Mouse (Mus musculus): ENCODE measurements around the gene Gck. TPM values are rescaled to one million over a fixed set of nuclear protein-coding genes. Genes with fewer than 3 reads are reported as not detected.

The Gck gene
- polyA plus RNA-seq, 1 experiment from 2014 or later = 3.9 TPM

GRCm38 (mm10) chr11:5981323-5981722 is 31.4 kb upstream of the Gck start:
- WGBS = 91% methylated on average over 7 of the region's 7 CpGs
- Histone ChIP-seq H3K9ac (no peak overlapping the region), H3K4me1 (replicated peaks; ENCODE audit: control insufficient read depth, insufficient read depth, low read length) (no peaks in the 10 kb centered on the region), H3K36me3 (replicated peaks; ENCODE audit: control insufficient read depth, insufficient read depth) (peaks cover 26% of the 10 kb centered on the region), H3K27me3 (ENCODE audit: control insufficient read depth, insufficient read depth, low read length) (no peaks in the 10 kb centered on the region), H3K27ac (no peak overlapping the region), H3K4me2 (replicated peaks) (no peak overlapping the region), H3K9me3 (ENCODE audit: control insufficient read depth, low read length) (no peaks in the 10 kb centered on the region), H3K4me3 (replicated peaks; ENCODE audit: low read length) (no peak overlapping the region)
- DNase-seq (ENCODE audit: low spot score) (no peak), ATAC-seq (ENCODE audit: low FRiP score) (no peak)

GRCm38 (mm10) chr11:5980561-5980960 is 30.7 kb upstream of the Gck start:
- Histone ChIP-seq H3K4me1 (replicated peaks; ENCODE audit: control insufficient read depth, insufficient read depth, low read length) (no peaks in the 10 kb centered on the region), H3K4me3 (replicated peaks; ENCODE audit: low read length) (no peak overlapping the region), H3K4me2 (replicated peaks) (no peak overlapping the region), H3K9me3 (ENCODE audit: control insufficient read depth, low read length) (no peaks in the 10 kb centered on the region), H3K9ac (no peak overlapping the region), H3K36me3 (replicated peaks; ENCODE audit: control insufficient read depth, insufficient read depth) (peaks cover 26% of the 10 kb centered on the region), H3K27ac (no peak overlapping the region), H3K27me3 (ENCODE audit: control insufficient read depth, insufficient read depth, low read length) (no peaks in the 10 kb centered on the region)
- DNase-seq (ENCODE audit: low spot score) (no peak), ATAC-seq (ENCODE audit: low FRiP score) (no peak)
- 66% methylated on average over 8 of the region's 8 CpGs for WGBS

GRCm38 (mm10) chr11:5980108-5980507 is 30.2 kb upstream of the Gck start:
- ATAC-seq (ENCODE audit: low FRiP score) = no peak
- Histone ChIP-seq H3K36me3 (replicated peaks; ENCODE audit: control insufficient read depth, insufficient read depth) (peaks cover 26% of the 10 kb centered on the region), H3K4me2 (replicated peaks) (no peak overlapping the region), H3K9me3 (ENCODE audit: control insufficient read depth, low read length) (no peaks in the 10 kb centered on the region), H3K9ac (no peak overlapping the region), H3K4me1 (replicated peaks; ENCODE audit: control insufficient read depth, insufficient read depth, low read length) (no peaks in the 10 kb centered on the region), H3K27me3 (ENCODE audit: control insufficient read depth, insufficient read depth, low read length) (no peaks in the 10 kb centered on the region), H3K4me3 (replicated peaks; ENCODE audit: low read length) (no peak overlapping the region), H3K27ac (no peak overlapping the region)
- no peak for DNase-seq (ENCODE audit: low spot score)
- WGBS = 92% methylated on average over 2 of the region's 2 CpGs

GRCm38 (mm10) chr11:5979088-5979487 is 29.2 kb upstream of the Gck start:
- Histone ChIP-seq H3K4me3 (replicated peaks; ENCODE audit: low read length) (no peak overlapping the region), H3K9ac (no peak overlapping the region), H3K27ac (no peak overlapping the region), H3K9me3 (ENCODE audit: control insufficient read depth, low read length) (no peaks in the 10 kb centered on the region), H3K4me2 (replicated peaks) (no peak overlapping the region), H3K27me3 (ENCODE audit: control insufficient read depth, insufficient read depth, low read length) (no peaks in the 10 kb centered on the region), H3K36me3 (replicated peaks; ENCODE audit: control insufficient read depth, insufficient read depth) (peaks cover 28% of the 10 kb centered on the region), H3K4me1 (replicated peaks; ENCODE audit: control insufficient read depth, insufficient read depth, low read length) (no peaks in the 10 kb centered on the region)
- DNase-seq (ENCODE audit: low spot score) (no peak), ATAC-seq (ENCODE audit: low FRiP score) (no peak)
- 92% methylated on average over 7 of the region's 7 CpGs for WGBS

- no peak overlapping the region for H3K9ac ChIP-seq
- 24% methylated on average over 9 of the region's 9 CpGs for WGBS
- no peak for DNase-seq (ENCODE audit: low spot score)
Measured at GRCm38 (mm10) chr11:5976106-5976505, 26.2 kb upstream of the Gck start.

GRCm38 (mm10) chr11:5975068-5975467 is 25.2 kb upstream of the Gck start:
- H3K4me3 ChIP-seq (replicated peaks; ENCODE audit: low read length) = no peak overlapping the region
- peaks cover 29% of the 10 kb centered on the region for H3K36me3 ChIP-seq (replicated peaks; ENCODE audit: control insufficient read depth, insufficient read depth)
- WGBS = 67% methylated on average over 2 of the region's 2 CpGs
- DNase-seq (ENCODE audit: low spot score) (no peak), ATAC-seq (ENCODE audit: low FRiP score) (no peak)
- no peak overlapping the region for H3K4me2 ChIP-seq (replicated peaks)
- H3K9me3 ChIP-seq (ENCODE audit: control insufficient read depth, low read length) = no peaks in the 10 kb centered on the region
- H3K27ac ChIP-seq = no peak overlapping the region
- no peak overlapping the region for H3K9ac ChIP-seq
- no peaks in the 10 kb centered on the region for H3K4me1 ChIP-seq (replicated peaks; ENCODE audit: control insufficient read depth, insufficient read depth, low read length)
- no peaks in the 10 kb centered on the region for H3K27me3 ChIP-seq (ENCODE audit: control insufficient read depth, insufficient read depth, low read length)

More at GRCm38 (mm10) chr11:5976106-5976505, 26.2 kb upstream of the Gck start:
- ATAC-seq (ENCODE audit: low FRiP score) = no peak
- H3K27me3 ChIP-seq (ENCODE audit: control insufficient read depth, insufficient read depth, low read length) = no peaks in the 10 kb centered on the region
- H3K9me3 ChIP-seq (ENCODE audit: control insufficient read depth, low read length) = no peaks in the 10 kb centered on the region
- no peak overlapping the region for H3K27ac ChIP-seq
- H3K4me2 ChIP-seq (replicated peaks) = no peak overlapping the region
- H3K36me3 ChIP-seq (replicated peaks; ENCODE audit: control insufficient read depth, insufficient read depth) = peaks cover 32% of the 10 kb centered on the region
- H3K4me3 ChIP-seq (replicated peaks; ENCODE audit: low read length) = no peak overlapping the region
- H3K4me1 ChIP-seq (replicated peaks; ENCODE audit: control insufficient read depth, insufficient read depth, low read length) = no peaks in the 10 kb centered on the region

- DNase-seq (ENCODE audit: low spot score) = no peak
- Histone ChIP-seq H3K27ac (no peak overlapping the region), H3K4me1 (replicated peaks; ENCODE audit: control insufficient read depth, insufficient read depth, low read length) (no peaks in the 10 kb centered on the region), H3K27me3 (ENCODE audit: control insufficient read depth, insufficient read depth, low read length) (no peaks in the 10 kb centered on the region), H3K9ac (no peak overlapping the region), H3K4me2 (replicated peaks) (no peak overlapping the region), H3K9me3 (ENCODE audit: control insufficient read depth, low read length) (no peaks in the 10 kb centered on the region), H3K36me3 (replicated peaks; ENCODE audit: control insufficient read depth, insufficient read depth) (peaks cover 34% of the 10 kb centered on the region), H3K4me3 (replicated peaks; ENCODE audit: low read length) (no peak overlapping the region)
- ATAC-seq (ENCODE audit: low FRiP score) = no peak
- 82% methylated on average over 6 of the region's 6 CpGs for WGBS
Measured at GRCm38 (mm10) chr11:5974053-5974452, 24.2 kb upstream of the Gck start.

GRCm38 (mm10) chr11:5973151-5973550 is 23.3 kb upstream of the Gck start:
- H3K27me3 ChIP-seq (ENCODE audit: control insufficient read depth, insufficient read depth, low read length) = no peaks in the 10 kb centered on the region
- H3K9ac ChIP-seq = no peak overlapping the region
- H3K4me3 ChIP-seq (replicated peaks; ENCODE audit: low read length) = no peak overlapping the region
- DNase-seq (ENCODE audit: low spot score) = no peak
- no peaks in the 10 kb centered on the region for H3K4me1 ChIP-seq (replicated peaks; ENCODE audit: control insufficient read depth, insufficient read depth, low read length)
- no peak overlapping the region for H3K27ac ChIP-seq
- no peak overlapping the region for H3K4me2 ChIP-seq (replicated peaks)
- no peaks in the 10 kb centered on the region for H3K9me3 ChIP-seq (ENCODE audit: control insufficient read depth, low read length)
- 53% methylated on average over 7 of the region's 7 CpGs for WGBS
- peaks cover 43% of the 10 kb centered on the region for H3K36me3 ChIP-seq (replicated peaks; ENCODE audit: control insufficient read depth, insufficient read depth)
- ATAC-seq (ENCODE audit: low FRiP score) = no peak

- WGBS = 69% methylated on average over 7 of the region's 7 CpGs
- ATAC-seq (ENCODE audit: low FRiP score) = no peak
Measured at GRCm38 (mm10) chr11:5971202-5971601, 21.3 kb upstream of the Gck start.

GRCm38 (mm10) chr11:5968223-5968622 is 18.3 kb upstream of the Gck start:
- Histone ChIP-seq H3K4me3 (replicated peaks; ENCODE audit: low read length) (no peak overlapping the region), H3K27me3 (ENCODE audit: control insufficient read depth, insufficient read depth, low read length) (no peaks in the 10 kb centered on the region), H3K4me1 (replicated peaks; ENCODE audit: control insufficient read depth, insufficient read depth, low read length) (no peaks in the 10 kb centered on the region), H3K36me3 (replicated peaks; ENCODE audit: control insufficient read depth, insufficient read depth) (peaks cover 88% of the 10 kb centered on the region), H3K9me3 (ENCODE audit: control insufficient read depth, low read length) (no peaks in the 10 kb centered on the region), H3K4me2 (replicated peaks) (no peak overlapping the region), H3K27ac (no peak overlapping the region), H3K9ac (no peak overlapping the region)
- ATAC-seq (ENCODE audit: low FRiP score) (no peak; the same call in 1 of the 2 replicates), DNase-seq (ENCODE audit: low spot score) (no peak)
- WGBS = 83% methylated on average over 6 of the region's 6 CpGs

More at GRCm38 (mm10) chr11:5971202-5971601, 21.3 kb upstream of the Gck start:
- DNase-seq (ENCODE audit: low spot score) = no peak
- Histone ChIP-seq H3K9me3 (ENCODE audit: control insufficient read depth, low read length) (no peaks in the 10 kb centered on the region), H3K4me3 (replicated peaks; ENCODE audit: low read length) (no peak overlapping the region), H3K4me2 (replicated peaks) (no peak overlapping the region), H3K9ac (no peak overlapping the region), H3K4me1 (replicated peaks; ENCODE audit: control insufficient read depth, insufficient read depth, low read length) (no peaks in the 10 kb centered on the region), H3K27ac (no peak overlapping the region), H3K36me3 (replicated peaks; ENCODE audit: control insufficient read depth, insufficient read depth) (peaks cover 62% of the 10 kb centered on the region), H3K27me3 (ENCODE audit: control insufficient read depth, insufficient read depth, low read length) (no peaks in the 10 kb centered on the region)
